ENCODE assay signal across 17 mouse cellular contexts in the genomic region with DNA sequence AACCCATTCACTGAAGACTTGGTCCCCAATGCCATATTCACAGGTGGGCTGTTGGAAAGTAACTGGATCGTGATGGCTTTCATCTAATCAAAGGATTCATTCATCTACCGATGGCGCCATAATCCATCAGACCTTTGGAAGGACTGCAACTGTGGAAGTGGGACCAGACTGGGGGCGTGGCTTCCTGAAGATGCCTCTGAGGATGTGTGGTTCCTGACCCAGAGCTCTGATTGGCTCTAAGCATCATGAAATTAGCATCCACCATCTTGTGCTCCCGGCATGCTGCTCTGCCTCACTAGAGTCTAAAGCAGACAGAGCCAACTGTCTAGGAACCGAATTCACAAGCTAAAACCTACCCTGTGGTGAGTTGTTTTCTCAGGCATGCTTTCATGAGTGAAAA.
"Had no signal": no experiment of that assay in that cellular context is flagged by ENCODE, and none has a peak within 500 bp of the region (broad histone marks: within the 10 kb centered on the region; RNA-seq: fewer than 3 reads in every experiment).

No protein-coding gene starts in this region.

- DNase-seq: liver, postnatal 0 days; lung, adult 2 months; lung, postnatal 14 days; lung, postnatal 36 days; right cerebral cortex, adult 18-20 months; right cerebral cortex, postnatal 25 days; right cerebral cortex, postnatal 4 days; spleen, adult 18-20 months; thymus, postnatal 14 days; thymus, postnatal 36 days had no signal

- H3K27me3 ChIP-seq: liver, embryonic 15.5 days; midbrain, embryonic 12.5 days; midbrain, embryonic 15.5 days had no signal

- H3K4me3 ChIP-seq: liver, embryonic 15.5 days; lung, embryonic 15.5 days; megakaryocyte, embryonic 14.5 days; midbrain, embryonic 12.5 days; midbrain, embryonic 15.5 days; neural tube, embryonic 12.5 days had no signal

- H3K36me3 ChIP-seq: liver, embryonic 15.5 days; lung, embryonic 15.5 days; midbrain, embryonic 12.5 days; midbrain, embryonic 15.5 days; neural tube, embryonic 12.5 days had no signal

- H3K27ac ChIP-seq: liver, embryonic 15.5 days; lung, embryonic 15.5 days; macrophage; midbrain, embryonic 12.5 days; midbrain, embryonic 15.5 days; neural tube, embryonic 12.5 days had no signal

- H3K4me1 ChIP-seq: liver, embryonic 15.5 days; lung, embryonic 15.5 days; midbrain, embryonic 12.5 days; midbrain, embryonic 15.5 days; neural tube, embryonic 12.5 days had no signal
